Mouse (Mus musculus) thymus, postnatal 25 days (tissue): ENCODE measurements around the gene Usp34.
"Not testable (repeated sequence)": the region's sequence is repeated elsewhere in the genome, so short reads cannot be mapped to it uniquely, and the experiment has no call there.

Source experiments
- DNase-seq: peaks from one replicate; pipeline ENCODE4 v3.0.0; 2022

The Usp34 gene

GRCm38 (mm10) chr11:23359687-23360235 is 53.1 kb downstream of the Usp34 start:
- not testable (repeated sequence) for DNase-seq

- no peak for DNase-seq
Measured at GRCm38 (mm10) chr11:23362305-23362704, 55.6 kb downstream of the Usp34 start.

GRCm38 (mm10) chr11:23364348-23364747 is 57.7 kb downstream of the Usp34 start:
- DNase-seq: no peak

- DNase-seq: no peak
Measured at GRCm38 (mm10) chr11:23372032-23372431, 65.3 kb downstream of the Usp34 start.

- DNase-seq: no peak
Measured at GRCm38 (mm10) chr11:23372490-23372889, 65.8 kb downstream of the Usp34 start.

- DNase-seq: no peak
Measured at GRCm38 (mm10) chr11:23380055-23380454, 73.4 kb downstream of the Usp34 start.

GRCm38 (mm10) chr11:23380595-23380994 is 73.9 kb downstream of the Usp34 start:
- no peak for DNase-seq

GRCm38 (mm10) chr11:23382787-23383186 is 76.1 kb downstream of the Usp34 start:
- DNase-seq: no peak

- no peak for DNase-seq
Measured at GRCm38 (mm10) chr11:23389649-23390048, 83.0 kb downstream of the Usp34 start.

- DNase-seq: no peak
Measured at GRCm38 (mm10) chr11:23392567-23392966, 85.9 kb downstream of the Usp34 start.

GRCm38 (mm10) chr11:23396608-23397007 is 89.9 kb downstream of the Usp34 start:
- DNase-seq: no peak

- no peak for DNase-seq
Measured at GRCm38 (mm10) chr11:23400978-23401776, 94.5 kb downstream of the Usp34 start.

- DNase-seq: no peak
Measured at GRCm38 (mm10) chr11:23428301-23428700, 121.6 kb downstream of the Usp34 start.

GRCm38 (mm10) chr11:23430013-23430412 is 123.3 kb downstream of the Usp34 start:
- DNase-seq: no peak

- DNase-seq: no peak
Measured at GRCm38 (mm10) chr11:23436076-23436475, 129.4 kb downstream of the Usp34 start.

- DNase-seq: not testable (repeated sequence)
Measured at GRCm38 (mm10) chr11:23465862-23466261, 159.2 kb downstream of the Usp34 start.

GRCm38 (mm10) chr11:23489955-23490354 is 183.3 kb downstream of the Usp34 start:
- no peak for DNase-seq

- DNase-seq: no peak
Measured at GRCm38 (mm10) chr11:23492048-23492790, 185.5 kb downstream of the Usp34 start.

- no peak for DNase-seq
Measured at GRCm38 (mm10) chr11:23495231-23495630, 188.5 kb downstream of the Usp34 start.

GRCm38 (mm10) chr11:23496661-23497060 is 190.0 kb downstream of the Usp34 start:
- no peak for DNase-seq

GRCm38 (mm10) chr11:23497335-23497717 is 190.6 kb downstream of the Usp34 start:
- no peak for DNase-seq

GRCm38 (mm10) chr11:23497718-23498509 is 191.2 kb downstream of the Usp34 start, which contains the start of gene Ahsa2:
TSS of gene Ahsa2 (minus strand) at chr11:23498030.
- peak; percentile 98 for DNase-seq

- no peak for DNase-seq
Measured at GRCm38 (mm10) chr11:23498609-23499008, 191.9 kb downstream of the Usp34 start.
